Mouse (Mus musculus): ENCODE measurements at regions not wholly inside any gene's neighbourhood (a gene's known extent, or its start where the extent isn't known, plus 50 kb on each side); places are given as distances from the start of the nearest gene placed in this dataset.
"Not testable (repeated sequence)": the region's sequence is repeated elsewhere in the genome, so short reads cannot be mapped to it uniquely, and the experiment has no call there.

DNA sequence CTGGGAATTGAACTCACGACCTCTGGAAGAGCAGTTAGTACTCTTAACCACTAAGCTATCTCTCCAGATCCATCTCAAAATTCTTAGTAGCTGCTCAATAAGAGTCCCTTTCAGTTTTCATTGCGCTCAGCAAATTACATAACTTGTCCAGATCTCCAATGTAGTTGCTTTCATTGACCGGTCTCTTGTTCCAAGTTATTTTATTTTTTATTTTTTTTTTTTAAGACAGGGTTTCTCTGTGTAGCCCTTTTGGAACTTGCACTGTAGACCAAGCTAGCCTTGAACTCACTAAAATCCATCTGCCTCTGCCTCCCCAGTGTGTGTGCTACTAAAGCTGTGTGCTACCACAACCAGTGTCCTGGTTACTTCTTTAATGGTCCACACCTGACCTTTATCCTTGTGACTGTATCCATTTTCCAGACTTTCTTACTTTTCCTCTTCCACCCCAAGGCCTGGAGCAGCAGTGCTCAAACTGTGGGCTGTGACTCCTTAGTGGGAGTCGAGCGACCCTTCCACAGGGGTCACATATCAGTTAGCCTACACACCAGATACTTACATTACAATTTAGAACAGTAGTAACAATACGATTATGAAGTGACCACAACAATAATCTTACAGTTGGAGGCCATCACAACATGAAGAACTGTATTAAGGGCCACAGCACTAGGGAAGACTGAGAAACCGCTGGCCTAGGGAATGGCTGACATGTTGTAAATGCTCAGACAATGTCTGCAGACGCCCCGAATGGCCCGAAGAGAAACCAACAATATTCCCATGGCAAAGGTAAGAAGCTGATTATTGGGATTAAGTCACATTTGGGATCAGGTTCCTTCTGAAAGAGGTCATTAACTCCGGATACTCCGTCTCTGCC lies 97.8 kb upstream of the Cpsf6 start:
- in situ Hi-C loops (cut with MboI): no loop called here

DNA sequence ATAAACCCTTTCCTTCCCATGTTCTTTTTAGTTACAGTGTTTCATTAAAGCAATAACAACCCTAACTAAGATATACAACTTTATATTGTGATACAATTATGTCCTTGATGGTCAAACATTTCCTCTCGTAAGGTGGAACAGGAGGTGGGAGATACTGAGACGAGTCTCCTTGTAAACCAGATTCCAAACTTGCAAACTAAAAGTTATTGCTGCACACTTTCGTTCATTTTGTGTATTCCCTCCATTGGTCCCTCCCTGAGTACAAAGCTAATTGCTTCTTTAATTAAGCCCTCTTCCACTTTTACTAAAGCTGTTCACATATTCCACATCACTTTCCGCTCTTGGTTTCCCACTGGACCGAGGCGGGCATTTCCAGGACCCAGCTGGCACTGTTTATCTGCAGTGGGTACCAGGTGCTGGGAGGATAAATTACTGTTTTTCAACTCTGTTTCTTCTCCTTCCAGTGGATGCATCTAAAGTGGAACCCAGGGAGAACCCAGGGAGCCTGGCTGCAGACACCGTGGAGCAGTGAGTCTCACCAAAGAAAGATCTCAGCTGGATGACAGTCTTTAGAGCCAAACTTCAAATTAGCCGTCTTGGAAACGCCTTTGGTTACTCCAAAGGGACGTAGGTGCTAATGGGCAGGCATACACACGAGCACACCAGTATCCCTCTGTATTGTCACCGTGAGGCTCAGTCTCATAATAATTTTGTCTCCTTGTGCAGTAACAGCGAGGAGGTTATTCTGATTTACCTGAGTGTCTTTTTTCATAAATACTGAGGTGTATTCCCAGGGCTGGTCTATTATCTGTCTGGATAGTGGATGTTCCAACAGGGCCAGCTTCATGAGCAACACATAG lies 95.5 kb upstream of the Cpsf6 start:
- in situ Hi-C loops (cut with MboI): no loop called here

DNA sequence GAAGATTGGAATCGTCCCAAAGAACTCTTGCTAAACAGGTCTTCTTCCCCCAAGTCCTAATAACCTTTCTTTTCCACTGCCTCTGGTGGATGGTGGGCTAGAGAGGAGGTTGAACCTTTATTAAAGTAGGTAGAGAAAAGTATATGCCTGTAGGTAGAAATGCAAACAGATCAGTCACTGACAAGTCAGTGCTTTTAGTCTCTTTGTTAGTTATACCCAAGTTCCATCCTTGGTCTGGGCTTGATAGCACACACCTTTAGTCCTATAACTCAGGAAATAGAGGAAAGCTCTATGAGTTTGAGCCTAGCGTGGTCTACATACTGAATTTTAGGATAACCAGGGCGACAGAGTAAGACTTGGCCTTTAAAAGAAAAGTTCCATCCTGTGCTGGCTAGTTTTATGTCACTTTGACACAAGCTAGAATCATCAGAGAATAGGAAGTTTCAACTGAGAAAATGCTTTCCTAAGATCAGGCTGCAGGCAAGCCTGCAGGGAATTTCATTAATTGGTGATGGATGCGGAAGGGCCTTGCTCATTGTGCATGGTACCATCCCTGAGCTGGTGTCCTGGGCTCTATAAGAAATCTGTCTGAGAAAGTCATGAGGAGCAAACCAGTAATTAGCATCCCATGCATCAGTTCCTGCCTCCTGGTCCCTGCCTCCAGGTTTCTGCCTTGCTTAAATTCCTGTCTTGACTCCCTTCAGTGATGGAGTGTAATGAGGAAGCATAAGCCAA lies 94.7 kb upstream of the Cpsf6 start:
- in situ Hi-C loops (cut with MboI): no loop called here

DNA sequence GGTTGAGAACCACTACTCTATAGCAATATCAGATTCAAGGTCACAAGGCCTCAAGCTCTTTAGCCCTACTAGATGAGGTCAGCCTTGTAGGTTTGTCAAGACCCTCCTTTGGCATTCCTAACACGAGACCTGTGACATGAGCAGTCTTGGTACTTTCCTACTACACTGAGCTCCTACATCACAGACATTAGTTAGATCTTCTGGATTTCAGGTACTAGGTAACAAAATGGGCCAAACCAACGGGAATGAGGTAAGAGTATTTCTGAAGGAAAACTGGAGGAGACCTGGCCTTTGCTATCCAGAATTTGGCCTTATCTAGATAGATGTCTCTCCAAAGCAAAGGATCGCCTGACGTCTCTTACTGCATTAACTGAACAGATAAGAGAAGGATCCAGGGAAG lies 93.7 kb upstream of the Cpsf6 start:
- in situ Hi-C loops (cut with MboI): no loop called here

DNA sequence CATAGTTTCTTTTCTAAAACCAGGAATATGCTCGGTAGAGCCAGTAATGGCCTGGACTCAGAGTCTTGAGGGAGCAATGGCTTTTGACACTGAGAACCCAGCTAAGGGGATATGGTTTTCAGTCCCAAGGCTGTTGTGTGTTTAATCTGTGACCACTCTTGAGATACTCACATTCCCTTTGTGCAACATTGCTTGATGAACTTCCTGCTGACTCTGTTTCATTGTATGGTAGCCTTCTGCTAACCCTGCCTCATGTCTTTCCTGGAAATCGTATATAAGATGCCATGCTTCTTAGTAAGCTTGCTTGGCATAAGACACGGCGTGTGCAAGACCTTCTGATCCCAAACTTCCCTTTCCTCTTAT lies 92.7 kb upstream of the Cpsf6 start:
- in situ Hi-C loops (cut with MboI): no loop called here

DNA sequence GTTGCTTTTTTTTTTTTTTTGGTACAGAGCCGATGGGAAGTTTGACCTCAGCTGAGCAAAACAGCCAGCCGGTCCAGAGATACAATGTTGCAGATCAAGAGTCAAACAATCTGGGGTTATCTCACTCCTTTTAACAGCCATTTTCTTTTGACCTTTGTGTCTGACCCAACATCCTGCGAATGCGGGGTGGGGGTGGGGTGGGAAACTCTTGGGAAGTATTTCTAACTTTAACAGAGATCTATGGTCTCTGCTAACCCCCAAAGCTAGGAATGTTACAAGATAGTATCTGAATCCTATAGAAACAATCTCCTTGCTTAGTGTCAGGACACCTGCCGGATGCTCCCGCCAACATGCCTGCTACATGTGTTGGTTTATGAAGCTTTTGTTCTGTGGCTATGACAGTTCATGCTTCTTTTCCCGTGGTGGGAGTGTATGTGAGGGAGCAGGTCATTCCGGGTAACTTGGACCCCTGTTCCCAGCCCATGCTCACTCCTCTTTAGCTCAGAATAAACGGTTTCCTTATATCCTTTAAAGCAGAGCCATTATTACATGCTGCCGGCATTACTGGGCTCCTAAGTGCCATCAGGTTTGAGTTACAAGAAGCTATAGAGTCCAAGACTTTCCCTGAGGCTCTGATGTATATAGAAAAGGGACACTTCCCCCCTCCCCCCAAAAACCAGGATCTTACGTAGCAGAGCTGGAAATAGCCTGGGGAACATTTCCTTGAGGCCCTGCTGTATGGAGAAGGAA lies 92.2 kb upstream of the Cpsf6 start:
- in situ Hi-C loops (cut with MboI): no loop called here

DNA sequence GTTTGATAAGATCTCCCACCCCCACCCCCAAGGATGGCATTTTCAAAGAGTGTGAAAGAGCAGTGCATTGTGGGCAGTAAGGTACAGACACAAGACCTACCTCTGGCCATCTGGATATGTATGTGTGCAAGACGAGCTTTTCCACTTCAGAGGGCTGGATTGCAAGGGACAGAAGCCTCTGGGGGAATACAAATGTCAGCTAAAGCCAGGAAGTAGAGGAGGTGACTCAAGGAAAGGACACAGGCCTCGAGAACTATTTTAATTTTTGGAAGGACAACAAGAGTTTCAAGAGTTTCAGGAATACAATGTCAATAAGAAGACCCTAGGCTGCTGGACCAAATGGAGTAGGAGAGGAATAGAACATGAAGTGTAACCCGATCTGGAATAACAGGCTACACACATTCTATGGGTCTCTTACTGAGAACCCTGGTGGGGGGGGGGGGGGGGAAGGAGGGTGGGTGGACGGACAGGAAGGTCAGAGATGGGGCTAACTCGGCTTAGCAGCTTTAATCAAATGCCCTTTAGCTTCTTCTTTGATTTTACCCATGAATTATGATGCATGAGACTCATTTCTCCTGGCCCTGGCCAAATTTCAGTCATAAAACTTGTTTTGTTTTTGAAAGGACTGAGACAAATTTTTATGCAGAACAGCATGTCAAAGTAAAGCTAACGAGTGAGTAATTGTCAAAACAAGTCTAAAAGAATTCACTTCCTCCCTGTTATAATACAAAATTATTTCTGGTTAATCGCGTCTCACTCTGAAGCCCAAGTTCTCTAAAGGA lies 91.4 kb upstream of the Cpsf6 start:
- in situ Hi-C loops (cut with MboI): no loop called here

DNA sequence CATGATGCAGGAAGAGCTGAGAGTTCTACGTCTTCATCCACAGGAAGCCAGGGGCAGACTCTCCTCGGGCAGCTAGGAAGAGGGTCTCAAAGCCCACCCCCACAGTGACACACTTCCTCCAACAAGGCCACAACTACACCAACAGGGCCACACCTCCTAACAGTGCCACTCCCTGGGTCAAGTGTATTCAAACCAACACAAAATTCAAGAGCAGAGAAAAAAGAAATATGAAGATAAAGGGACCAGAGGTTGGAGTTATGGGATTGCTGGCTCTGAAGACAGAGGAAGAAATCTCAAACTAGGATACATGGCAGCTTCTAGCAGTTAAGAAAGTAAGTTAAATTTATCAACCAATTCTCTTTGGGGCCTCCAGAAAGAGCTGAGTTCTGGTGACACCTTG lies 90.7 kb upstream of the Cpsf6 start:
- in situ Hi-C loops (cut with MboI): no loop called here

DNA sequence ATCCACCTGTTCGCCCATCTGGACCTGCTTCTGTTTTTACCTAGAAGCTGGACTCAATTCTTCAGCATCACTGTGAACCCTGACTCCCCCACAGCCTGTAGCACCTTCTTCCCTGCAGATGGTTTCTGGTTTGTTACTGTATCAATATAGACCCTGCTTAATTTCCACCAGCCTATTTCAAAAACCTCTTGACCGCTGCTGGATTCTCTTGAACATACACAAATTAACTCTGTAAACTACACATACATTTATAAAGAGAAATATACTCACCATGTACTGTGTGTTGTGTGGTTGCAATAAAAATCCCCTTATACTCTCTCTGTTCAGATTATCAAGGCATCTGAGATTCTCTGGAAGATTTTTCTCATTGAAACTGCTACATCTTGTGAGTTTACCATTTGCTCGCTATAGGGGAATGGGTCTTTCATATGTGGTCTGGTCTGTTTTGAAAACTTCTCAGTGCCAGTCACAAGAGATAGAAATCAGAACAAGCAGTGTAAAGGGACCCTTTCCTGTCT lies 89.8 kb upstream of the Cpsf6 start:
- in situ Hi-C loops (cut with MboI): no loop called here

DNA sequence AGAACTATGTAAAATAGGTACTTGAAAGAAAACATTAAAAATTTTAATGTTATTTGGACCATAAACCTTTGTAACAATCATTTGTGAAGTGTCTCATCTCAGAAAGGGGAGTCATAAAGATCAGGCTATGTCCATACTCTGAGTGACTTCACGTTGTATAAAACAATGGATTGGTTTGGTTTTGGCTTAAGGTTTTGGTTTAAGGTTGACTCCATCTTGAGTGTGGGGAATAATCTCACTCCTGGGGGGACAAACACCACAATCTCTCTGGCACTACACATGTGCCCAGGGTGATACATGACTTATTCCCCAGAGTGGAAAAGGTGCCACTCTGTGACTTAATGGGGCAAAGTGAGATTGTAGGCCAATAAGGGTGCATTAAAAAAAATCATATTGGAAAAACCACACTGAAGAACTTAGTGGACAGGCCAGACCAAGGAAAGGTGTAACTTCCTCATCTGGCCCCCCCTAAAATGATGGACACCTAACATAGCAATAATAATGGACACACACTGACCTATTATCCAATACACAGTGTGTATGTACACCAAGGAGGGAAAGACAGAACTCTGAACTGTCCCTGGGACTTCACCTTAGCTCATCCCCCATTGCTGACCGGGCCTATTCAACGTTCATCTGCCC lies 89.2 kb upstream of the Cpsf6 start:
- in situ Hi-C loops (cut with MboI): no loop called here

DNA sequence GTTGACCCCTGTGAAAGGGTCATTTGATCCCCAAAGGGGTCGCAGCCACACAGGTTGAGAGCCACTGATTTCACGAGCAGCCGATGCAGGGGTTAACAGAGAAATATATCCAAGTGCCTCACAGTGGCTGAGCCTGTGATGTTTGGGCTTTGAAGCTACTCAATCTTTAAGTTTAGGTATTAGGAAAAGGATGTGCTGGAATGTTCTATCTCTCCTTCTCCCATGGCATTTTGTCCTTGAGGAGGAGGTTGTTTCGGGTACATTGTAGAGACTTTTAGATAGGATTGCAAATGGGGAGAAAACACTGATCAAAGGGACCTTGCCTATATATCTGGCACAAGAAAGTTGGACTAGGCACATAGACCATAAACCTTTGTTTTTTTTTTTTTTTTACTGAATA lies 88.6 kb upstream of the Cpsf6 start:
- in situ Hi-C loops (cut with MboI): no loop called here

DNA sequence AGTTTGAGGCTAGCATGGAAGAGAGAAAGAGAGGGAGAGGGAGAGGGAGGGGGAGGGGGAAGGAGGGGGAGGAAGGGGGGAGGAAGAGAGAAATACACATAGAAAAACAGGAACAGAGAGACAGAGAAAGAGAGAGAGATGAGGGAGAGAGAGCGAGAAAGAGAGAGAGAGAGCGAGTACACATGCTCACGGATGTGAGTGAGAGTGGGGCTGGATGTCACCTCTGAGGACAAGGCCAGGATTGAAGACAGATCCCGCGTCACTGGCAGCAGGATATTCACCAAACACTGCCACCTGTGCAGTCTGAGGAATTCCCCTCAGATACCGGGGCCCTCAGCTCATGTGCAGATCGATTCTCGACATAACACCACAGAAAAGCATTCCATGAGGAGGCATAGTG lies 87.3 kb upstream of the Cpsf6 start:
- in situ Hi-C loops (cut with MboI): no loop called here

DNA sequence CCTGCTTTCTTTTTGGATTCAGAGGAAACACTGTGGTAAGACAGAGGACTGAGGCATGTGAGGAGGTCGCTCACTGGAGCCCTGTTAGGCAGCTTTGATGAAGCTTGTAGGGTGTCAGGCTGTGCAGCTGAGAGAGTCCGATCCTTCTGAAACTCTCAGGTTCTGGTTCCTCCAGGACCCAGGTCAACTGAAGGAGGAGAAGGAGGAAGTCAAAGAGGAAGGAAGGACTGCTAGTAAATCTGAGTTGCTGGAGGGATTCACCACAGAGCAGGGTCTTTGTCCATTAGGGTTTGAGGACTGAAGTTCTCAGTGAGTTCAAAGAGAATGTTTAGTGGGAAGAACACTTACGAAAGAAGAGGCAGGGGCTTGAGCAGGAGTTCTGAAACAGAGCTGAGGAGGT lies 86.6 kb upstream of the Cpsf6 start:
- in situ Hi-C loops (cut with MboI): no loop called here

DNA sequence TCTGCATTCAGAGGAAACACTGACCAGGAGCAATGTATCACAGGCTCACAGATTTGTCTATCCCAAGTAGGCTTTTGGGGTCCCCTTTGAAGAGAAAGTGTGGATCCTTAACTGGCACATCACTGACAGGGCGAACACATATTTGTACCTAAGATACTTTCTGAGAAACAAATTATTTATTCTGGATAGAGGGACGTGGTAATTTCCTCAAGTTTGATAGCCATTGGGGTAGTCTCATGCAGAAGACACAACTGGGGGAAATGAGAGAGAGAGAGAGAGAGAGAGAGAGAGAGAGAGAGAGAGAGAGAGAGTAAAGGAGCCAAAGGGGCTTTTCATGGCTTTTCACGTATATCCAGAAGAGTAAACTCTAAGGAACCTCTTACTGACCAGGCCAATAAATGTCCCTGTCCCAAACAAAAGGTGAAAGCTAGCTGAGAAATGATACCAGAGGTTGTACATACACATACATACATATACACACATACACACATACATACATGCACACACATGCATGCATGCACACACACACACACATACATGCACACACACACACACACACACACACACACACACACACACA lies 85.9 kb upstream of the Cpsf6 start:
- in situ Hi-C loops (cut with MboI): no loop called here

DNA sequence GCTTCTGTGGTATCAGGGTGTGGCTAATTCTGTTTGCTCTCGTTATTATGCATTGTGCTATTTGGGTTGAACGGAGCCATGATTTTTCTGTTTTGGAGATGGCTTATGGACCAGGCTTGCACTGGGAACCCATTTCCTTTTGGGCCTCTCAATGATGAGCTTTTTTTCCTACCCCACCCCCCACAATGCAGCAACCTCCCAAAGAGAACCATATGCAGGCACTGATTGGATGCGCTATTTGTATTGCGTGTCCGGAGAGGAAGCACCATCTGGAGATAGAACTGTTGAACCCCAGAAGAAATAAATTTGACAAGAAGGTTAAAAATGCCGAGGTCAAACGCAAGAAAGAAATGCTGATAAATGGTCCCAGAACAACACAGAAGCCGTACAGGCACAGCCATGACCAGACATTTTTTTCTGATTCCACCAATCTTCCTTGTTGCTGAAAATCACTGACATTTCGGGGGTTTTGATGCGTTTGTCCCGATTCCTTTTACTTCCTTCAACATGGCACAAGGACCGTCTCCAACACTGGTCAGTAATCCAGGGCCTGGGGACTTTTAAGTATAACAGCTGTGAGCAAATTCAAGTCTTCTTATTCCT lies 85.3 kb upstream of the Cpsf6 start:
- in situ Hi-C loops (cut with MboI): no loop called here

DNA sequence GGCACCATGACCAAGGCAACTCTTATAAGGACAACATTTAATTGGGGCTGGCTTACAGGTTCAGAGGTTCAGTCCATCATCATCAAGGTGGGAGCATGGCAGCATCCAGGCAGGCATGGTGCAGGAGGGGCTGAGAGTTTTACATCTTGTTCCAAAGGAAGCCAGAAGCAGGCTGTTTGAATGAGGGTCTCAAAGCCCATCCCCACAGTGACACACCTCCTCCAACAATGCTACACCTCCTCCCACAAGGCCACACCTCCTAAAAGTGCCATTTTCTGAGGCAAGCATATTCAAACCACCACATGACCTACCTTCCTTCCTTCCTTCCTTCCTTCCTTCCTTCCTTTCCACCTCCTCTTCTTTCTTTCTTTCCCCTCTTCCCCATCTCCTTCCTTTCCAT lies 84.5 kb upstream of the Cpsf6 start:
- in situ Hi-C loops (cut with MboI): not testable (repeated sequence)

DNA sequence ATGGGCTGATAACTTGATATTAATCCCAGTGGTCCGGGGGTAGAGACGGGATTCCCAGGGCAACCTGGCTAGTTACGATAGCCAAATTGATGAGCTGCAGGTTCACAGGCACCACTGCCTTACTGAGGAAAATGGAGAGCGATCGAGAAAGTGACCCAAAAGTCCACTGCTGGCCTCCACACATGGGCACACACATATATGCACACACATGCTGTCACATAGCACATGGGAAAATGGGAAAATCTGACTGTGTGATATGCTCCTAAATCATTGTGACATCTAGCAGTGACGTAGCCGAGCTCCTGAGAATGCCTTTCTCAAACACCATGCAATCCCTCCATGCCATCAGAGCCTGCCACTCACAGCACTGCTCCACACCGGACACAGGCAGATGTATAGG lies 83.8 kb upstream of the Cpsf6 start:
- in situ Hi-C loops (cut with MboI): no loop called here

DNA sequence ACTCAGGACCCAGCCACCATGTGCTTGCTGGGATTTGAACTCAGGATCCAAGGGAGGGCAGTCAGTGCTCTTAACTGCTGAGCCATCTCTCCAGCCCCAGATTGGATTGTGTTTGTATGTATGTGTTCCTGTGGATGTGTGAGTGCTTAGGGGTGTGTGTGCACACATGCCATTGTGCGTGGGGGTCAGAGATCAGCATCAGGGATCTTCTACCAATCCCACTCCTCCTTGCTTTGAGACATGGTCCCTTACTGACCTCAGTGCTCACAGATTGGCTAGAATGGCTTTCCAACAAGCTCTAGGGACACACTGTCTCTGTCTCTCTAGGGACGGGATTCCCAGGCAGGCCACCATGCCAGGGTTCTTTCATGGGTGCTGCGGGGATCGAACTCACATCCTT lies 83.1 kb upstream of the Cpsf6 start:
- in situ Hi-C loops (cut with MboI): no loop called here

DNA sequence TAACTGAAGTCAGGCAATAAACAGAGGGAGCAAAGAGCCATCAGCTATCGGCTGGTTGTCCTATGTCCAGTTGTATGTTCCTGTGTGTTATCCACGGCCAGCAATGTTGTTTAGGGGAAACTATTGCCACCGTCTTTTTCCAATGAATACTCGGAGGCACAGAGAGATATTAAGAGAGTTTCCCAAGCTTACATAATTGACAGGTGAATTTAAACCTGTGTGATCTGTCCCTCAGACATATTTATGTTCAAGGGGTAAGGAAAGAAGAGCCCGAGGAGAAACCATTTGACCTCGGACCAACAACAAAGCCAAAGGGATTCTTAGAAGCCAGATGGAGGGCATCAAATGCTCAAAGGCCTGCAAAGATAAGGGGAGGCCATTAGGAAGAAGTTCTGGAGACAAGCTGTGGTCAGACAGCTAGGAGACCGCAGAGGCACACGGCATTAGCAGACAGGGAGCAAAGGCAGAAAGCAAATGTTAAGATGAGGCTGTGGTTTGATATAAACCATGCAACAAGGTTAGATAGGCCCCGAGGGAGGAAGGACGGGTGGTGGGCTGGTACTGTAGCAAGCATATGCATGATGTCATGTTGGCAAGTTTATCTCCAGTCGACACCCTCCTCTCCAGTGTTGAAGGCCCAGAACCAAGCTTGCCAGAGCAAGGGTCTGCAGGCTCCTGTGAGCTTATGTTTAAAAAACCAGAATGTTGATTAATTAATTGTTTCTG lies 82.1 kb upstream of the Cpsf6 start:
- in situ Hi-C loops (cut with MboI): no loop called here

Measured in mature B cell (primary cell).